Mouse (Mus musculus) kidney, embryonic 16.5 days (tissue): ENCODE data around the gene S1pr3. TPM values are rescaled to one million over a fixed set of nuclear protein-coding genes. Genes with fewer than 3 reads are reported as not detected.
A peak's percentile ranks its signal among the peaks of the same experiment; 100 is the strongest.

Experiments used
- ATAC-seq: fragments of 200-750 bp; cut with Nextera tagmentation; 2 replicates; pipeline ENCODE4 v1.8.0; 2017; ENCODE audit warnings: moderate TSS enrichment; ENCODE audit not compliant: low FRiP score, low TSS enrichment
- H3K27ac ChIP-seq: fragments of 300-500 bp; sonication (generic); 2 replicates; pipeline ENCODE4 v1.5.1; 2014; ENCODE audit warnings: low read length
- H3K27me3 ChIP-seq: fragments of 300-500 bp; sonication (generic); 2 replicates; pipeline ENCODE4 v1.6.1; 2014; ENCODE audit warnings: low read length, control low read depth, mixed read lengths; ENCODE audit not compliant: insufficient read depth
- H3K36me3 ChIP-seq: fragments of 300-500 bp; sonication (generic); 2 replicates; pipeline ENCODE4 v1.6.1; 2014; ENCODE audit warnings: low read length, control low read depth, mixed read lengths; ENCODE audit not compliant: insufficient read depth
- H3K4me1 ChIP-seq: fragments of 300-500 bp; sonication (generic); 2 replicates; pipeline ENCODE4 v1.6.1; 2014; ENCODE audit warnings: low read length, control low read depth, mixed read lengths; ENCODE audit not compliant: insufficient read depth
- H3K4me2 ChIP-seq: fragments of 300-500 bp; sonication (generic); replicated peaks from 2 replicates; pipeline ENCODE4 v1.6.1; 2014; ENCODE audit warnings: low read depth, low read length
- H3K4me3 ChIP-seq: fragments of 300-500 bp; sonication (generic); 2 replicates; pipeline ENCODE4 v1.5.1; 2014; ENCODE audit warnings: mild to moderate bottlenecking, low read length
- H3K9ac ChIP-seq: fragments of 300-500 bp; sonication (generic); replicated peaks from 2 replicates; pipeline ENCODE4 v1.6.1; 2014; ENCODE audit warnings: low read length
- H3K9me3 ChIP-seq: fragments of 300-500 bp; sonication (generic); 2 replicates; pipeline ENCODE4 v1.6.1; 2016; ENCODE audit warnings: low read length, control low read depth
- WGBS: fragments of 180-500 bp; shearing (Covaris S2); extraction: QIAGEN DNeasy Blood & Tissue Kit; methylation state at CpG from one replicate; pipeline ENCODE4 v1.1.7; 2014; 5-methylcytosine and 5-hydroxymethylcytosine counted together
- polyA plus RNA-seq: library from polyadenylated mRNA; unstranded; fragments of >200 nt; fragmentation: Nextera tagmentation; extraction: Ambion mirVana; gene quantifications from 2 replicates; pipeline ENCODE4 v1.2.1, GENCODE M21; 2015

S1pr3 gene
- polyA plus RNA-seq, 1 experiment from 2014 or later, result 61.8 TPM

DNA sequence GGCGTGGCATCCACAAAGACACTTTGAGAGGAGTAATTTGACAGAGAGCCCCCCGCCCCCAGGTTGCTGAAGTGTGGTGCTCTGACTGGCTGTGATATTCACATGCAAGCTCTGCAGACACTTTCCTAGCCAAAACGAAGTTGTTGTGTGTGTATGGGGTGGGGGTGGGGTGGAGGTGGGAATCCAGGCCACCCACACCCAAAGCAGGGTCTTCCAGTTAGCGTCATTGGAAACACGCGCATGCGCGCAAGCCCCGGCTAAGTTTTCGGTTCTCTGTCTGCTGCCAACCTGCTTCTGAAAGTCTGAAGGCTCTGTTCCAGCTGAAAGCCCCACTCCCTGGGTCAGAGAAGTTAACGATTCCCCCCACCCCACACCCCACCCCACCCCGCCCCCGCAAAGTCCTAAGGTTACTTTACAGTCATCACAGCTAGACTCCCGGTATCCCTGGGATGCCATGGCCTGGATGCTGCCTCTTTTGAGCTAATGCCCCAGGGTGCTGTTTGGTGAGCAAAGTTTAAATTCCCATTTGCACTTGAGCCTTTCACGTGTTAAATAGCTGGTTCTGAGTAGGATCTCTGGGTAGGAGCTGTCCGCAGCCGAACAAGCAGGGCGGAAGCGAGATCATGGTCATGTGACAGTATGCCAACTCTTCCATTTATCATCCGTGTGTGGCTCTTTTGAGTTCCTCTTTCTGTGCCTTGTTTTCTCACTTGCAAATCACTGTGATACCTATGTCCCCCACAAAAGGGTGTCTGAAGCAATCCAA lies 7.5 kb upstream of the S1pr3 start:
- peak overlapping the region; percentile 42 for H3K4me3 ChIP-seq
- ATAC-seq, result peak; percentile 69
- WGBS, result 1% methylated on average over 20 of the region's 20 CpGs
- H3K9me3 ChIP-seq, result no peaks in the 10 kb centered on the region
- peak overlapping the region; percentile 34 for H3K9ac ChIP-seq
- peak overlapping the region; percentile 81 for H3K4me2 ChIP-seq
- H3K4me1 ChIP-seq, result peaks cover 14% of the 10 kb centered on the region
- no peaks in the 10 kb centered on the region for H3K27me3 ChIP-seq
- H3K27ac ChIP-seq, result peak overlapping the region; percentile 68
- H3K36me3 ChIP-seq, result no peaks in the 10 kb centered on the region

DNA sequence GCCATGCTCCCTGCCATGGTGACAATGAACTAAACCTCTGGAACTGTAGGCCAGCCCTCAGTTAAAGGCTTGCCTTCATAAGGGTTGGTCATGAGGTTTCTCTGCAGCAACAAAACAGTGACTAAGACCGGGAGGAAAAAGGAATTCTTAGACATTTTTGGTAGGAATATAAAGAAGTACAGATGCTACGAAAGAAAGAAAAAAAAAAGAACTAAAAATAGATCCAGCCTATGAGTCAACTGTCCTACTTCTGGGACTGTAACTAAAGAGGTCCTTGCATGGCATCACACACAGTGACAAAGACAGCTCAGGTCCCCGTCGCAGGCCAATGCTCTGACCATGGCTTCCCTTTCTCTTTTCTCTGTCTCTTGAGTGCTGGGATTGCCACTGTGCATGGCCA lies 3.9 kb upstream of the S1pr3 start:
- H3K27ac ChIP-seq, result no peak overlapping the region
- no peak for ATAC-seq
- no peaks in the 10 kb centered on the region for H3K36me3 ChIP-seq
- H3K4me2 ChIP-seq, result no peak overlapping the region
- H3K27me3 ChIP-seq, result no peaks in the 10 kb centered on the region
- peaks cover 30% of the 10 kb centered on the region for H3K4me1 ChIP-seq
- WGBS, result 84% methylated on average over 4 of the region's 4 CpGs
- H3K9me3 ChIP-seq, result no peaks in the 10 kb centered on the region
- H3K9ac ChIP-seq, result no peak overlapping the region
- no peak overlapping the region for H3K4me3 ChIP-seq

DNA sequence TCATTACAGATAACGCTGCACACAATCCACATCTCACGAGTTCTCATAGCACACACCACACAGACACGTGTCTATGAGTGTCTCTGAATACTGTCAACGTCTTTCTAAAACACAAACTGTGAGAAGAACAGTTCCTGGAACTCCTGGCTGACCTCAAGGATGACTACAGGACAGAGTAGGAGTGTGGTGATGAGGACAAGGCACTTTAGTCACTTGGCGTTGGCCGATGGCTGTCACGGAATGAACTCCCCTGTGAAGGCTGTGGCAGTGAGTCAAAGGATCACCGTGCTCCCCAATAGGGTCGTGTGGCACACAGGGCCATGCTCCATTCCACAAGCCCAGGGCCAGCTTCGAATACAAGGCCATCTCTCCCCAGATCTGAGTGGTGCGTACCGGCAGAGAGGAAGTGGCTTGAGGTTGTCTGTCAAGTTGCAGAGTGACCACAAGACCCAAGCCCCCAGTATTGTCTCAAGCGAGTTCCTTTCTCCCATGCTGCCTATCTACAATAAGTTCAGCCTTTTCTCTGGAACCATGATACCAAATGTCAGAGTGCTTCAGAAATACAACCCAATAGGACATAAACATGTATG lies 2.6 kb upstream of the S1pr3 start:
- no peaks in the 10 kb centered on the region for H3K9me3 ChIP-seq
- H3K36me3 ChIP-seq, result no peaks in the 10 kb centered on the region
- H3K4me3 ChIP-seq, result no peak overlapping the region
- no peak overlapping the region for H3K27ac ChIP-seq
- H3K4me2 ChIP-seq, result no peak overlapping the region
- H3K9ac ChIP-seq, result no peak overlapping the region
- H3K4me1 ChIP-seq, result peaks cover 23% of the 10 kb centered on the region
- 87% methylated on average over 13 of the region's 13 CpGs for WGBS
- ATAC-seq, result no peak
- no peaks in the 10 kb centered on the region for H3K27me3 ChIP-seq

DNA sequence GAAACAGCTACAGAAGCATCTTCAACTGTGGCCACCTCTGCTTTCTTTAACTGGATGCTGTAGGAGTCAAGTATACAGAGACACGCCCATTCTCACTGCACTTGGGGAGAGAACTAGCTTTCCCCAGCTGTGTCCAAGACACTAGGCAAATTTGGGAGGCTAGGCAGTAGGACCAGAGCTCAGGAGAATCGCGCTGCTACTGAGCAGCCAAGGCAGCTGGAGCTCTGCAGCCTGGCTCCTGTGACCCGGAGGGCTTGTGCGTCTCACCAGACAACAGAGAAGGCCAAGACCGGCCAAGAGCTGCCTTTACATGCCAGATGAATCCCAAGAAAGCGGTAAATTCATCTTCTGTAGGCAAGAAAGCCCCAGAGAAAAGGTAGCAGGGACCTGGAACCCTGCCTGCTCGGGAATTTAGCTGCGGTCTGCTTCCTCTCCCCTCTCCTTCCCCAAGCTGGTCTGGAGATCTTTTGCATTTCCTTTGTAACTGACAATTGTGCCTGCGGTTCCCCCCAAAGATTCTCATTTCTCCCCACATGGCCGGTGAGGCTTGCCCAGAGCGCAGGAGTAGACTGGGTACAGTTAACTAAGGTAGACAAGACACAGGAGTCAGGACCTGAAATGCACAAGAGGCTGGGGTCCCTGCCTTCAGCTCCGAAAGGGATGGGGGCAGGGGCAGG lies 760 bp upstream of the S1pr3 start:
- H3K36me3 ChIP-seq, result no peaks in the 10 kb centered on the region
- 28% methylated on average over 13 of the region's 13 CpGs for WGBS
- peak overlapping the region; percentile 54 for H3K27ac ChIP-seq
- H3K9ac ChIP-seq, result peak overlapping the region; percentile 77
- H3K4me1 ChIP-seq, result peaks cover 26% of the 10 kb centered on the region
- H3K4me2 ChIP-seq, result peak overlapping the region; percentile 67
- peak overlapping the region; percentile 64; the same call in 1 of the 2 replicates for H3K4me3 ChIP-seq
- H3K9me3 ChIP-seq, result no peaks in the 10 kb centered on the region
- no peak for ATAC-seq
- peaks cover 3% of the 10 kb centered on the region; the same call in 1 of the 2 replicates for H3K27me3 ChIP-seq

DNA sequence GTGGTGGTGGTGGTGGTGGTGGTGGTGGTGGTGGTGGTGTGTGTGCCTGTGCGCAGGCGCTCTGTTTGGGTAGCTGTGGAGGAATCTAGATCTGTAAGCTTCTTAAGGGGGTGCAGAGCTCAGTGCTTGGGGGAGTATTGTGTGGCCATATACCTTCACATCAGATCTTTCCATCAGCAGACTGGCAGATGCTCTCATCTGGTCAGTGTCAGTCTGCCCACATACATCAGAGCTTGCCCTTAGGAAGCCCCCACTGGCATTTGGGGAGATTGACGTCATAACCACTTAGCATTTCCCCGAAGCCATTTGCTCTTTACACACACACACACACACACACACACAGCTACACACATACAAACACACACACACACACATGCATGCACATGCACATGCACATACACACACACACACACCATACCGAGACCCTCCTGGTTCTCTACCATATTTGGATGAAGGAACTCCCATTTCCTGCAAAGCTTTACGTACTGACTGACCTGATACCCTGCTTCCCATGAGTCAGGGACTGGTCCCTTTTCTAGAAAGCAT lies 1.6 kb downstream of the S1pr3 start:
- H3K4me2 ChIP-seq, result peak overlapping the region; percentile 67
- H3K9ac ChIP-seq, result peak overlapping the region; percentile 49; the same call in 1 of the 2 replicates
- ATAC-seq, result no peak
- H3K4me3 ChIP-seq, result peak overlapping the region; percentile 64
- WGBS, result 50% methylated on average over 6 of the region's 6 CpGs
- H3K4me1 ChIP-seq, result peaks cover 27% of the 10 kb centered on the region
- peaks cover 4% of the 10 kb centered on the region; the same call in 1 of the 2 replicates for H3K36me3 ChIP-seq
- no peaks in the 10 kb centered on the region; the same call in 1 of the 2 replicates for H3K9me3 ChIP-seq
- 0 out of 2 replicates have a peak overlapping the region, but pooled peaks have one; percentile 6 for H3K27ac ChIP-seq
- H3K27me3 ChIP-seq, result peaks cover 3% of the 10 kb centered on the region; the same call in 1 of the 2 replicates

DNA sequence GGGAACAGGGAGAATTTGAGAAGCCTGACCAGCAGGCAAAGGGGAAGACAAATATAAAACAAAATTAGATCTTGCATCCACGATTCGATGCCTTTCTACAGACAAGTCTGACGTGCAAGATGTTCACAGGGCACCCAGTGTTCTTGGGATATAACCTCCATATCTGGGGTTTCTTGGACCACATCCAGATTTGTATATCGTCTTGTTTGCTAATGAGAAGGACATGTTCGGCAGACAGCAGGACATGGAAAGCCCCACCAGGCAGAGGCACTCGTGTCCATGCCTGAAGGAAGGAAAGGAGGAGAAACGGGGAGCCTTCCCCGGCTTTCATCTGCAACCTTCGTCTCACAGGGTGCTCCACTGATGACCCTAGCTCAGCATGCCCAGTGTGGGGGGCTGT lies 2.8 kb downstream of the S1pr3 start:
- peaks cover 27% of the 10 kb centered on the region for H3K4me1 ChIP-seq
- peaks cover 9% of the 10 kb centered on the region; the same call in 1 of the 2 replicates for H3K36me3 ChIP-seq
- H3K27ac ChIP-seq, result peak overlapping the region; percentile 77
- no peak for ATAC-seq
- peak overlapping the region; percentile 64 for H3K4me3 ChIP-seq
- peaks cover 3% of the 10 kb centered on the region; the same call in 1 of the 2 replicates for H3K27me3 ChIP-seq
- no peaks in the 10 kb centered on the region; the same call in 1 of the 2 replicates for H3K9me3 ChIP-seq
- WGBS, result 21% methylated on average over 9 of the region's 9 CpGs
- H3K9ac ChIP-seq, result peak overlapping the region; percentile 55
- peak overlapping the region; percentile 67 for H3K4me2 ChIP-seq

DNA sequence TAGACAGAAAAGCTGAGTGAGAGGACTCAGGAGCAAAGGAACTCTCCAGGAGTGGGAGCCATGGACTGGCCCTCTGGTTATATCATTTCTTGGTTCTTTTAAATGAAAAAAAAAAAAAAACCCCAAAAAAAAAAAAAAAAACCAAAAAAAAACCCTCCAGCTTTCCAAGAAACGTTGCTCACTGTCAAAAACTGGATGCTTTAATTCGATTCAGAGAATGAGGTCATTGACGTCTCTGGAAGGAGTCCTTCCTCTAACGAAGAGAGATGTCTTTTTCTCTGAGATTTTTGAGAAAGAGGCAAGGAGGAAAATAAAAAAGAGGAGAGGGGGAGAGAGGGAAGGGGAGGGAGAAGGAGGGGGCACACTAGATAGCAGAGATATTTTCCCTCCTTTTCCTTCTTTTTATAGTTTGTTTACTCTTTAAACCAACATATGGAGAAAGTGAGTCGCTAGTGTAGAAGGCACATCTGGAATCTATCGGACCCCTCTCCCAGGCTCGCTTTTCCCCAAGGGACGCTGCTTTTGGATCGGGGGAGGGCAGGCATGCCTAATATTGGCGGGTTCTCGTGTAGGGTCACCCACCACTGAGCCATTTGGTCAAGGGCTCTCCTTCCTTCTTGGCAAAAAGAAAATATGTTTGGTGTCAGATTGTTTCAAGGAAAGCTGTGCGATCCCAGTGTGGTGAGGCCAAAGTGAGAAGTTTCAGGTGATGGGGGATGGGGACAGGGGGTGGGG lies 3.4 kb downstream of the S1pr3 start:
- WGBS, result 22% methylated on average over 12 of the region's 12 CpGs
- Histone ChIP-seq H3K9me3 (no peaks in the 10 kb centered on the region; the same call in 1 of the 2 replicates), H3K4me2 (peak overlapping the region; percentile 67), H3K9ac (peak overlapping the region; percentile 55), H3K36me3 (peaks cover 9% of the 10 kb centered on the region; the same call in 1 of the 2 replicates), H3K4me1 (peaks cover 26% of the 10 kb centered on the region), H3K4me3 (peak overlapping the region; percentile 64), H3K27ac (peak overlapping the region; percentile 77), H3K27me3 (peaks cover 3% of the 10 kb centered on the region; the same call in 1 of the 2 replicates)
- no peak for ATAC-seq

DNA sequence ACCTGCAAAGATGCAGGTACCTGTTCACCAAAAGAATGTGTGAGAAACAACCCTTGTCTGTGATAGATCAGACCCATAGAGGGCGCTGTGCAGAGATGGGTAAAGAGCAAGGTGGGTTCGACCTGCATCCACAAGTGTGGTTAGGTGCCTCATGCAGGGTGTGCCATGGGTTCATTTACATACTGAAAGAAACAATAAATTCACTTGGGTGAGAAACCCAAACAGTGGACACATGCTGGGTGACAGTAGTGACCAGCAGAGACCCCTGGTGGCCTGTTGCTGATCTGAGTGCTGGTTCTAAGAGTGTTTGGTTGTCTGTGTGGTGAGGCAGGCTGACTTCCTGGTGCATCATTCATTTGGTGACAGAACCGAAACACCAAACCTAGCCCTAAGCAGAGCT lies 5.0 kb downstream of the S1pr3 start:
- no peaks in the 10 kb centered on the region; the same call in 1 of the 2 replicates for H3K9me3 ChIP-seq
- ATAC-seq, result no peak
- H3K27me3 ChIP-seq, result peaks cover 3% of the 10 kb centered on the region; the same call in 1 of the 2 replicates
- WGBS, result 58% methylated on average over 3 of the region's 3 CpGs
- H3K36me3 ChIP-seq, result peaks cover 9% of the 10 kb centered on the region; the same call in 1 of the 2 replicates
- H3K4me1 ChIP-seq, result peaks cover 26% of the 10 kb centered on the region
- no peak overlapping the region for H3K4me2 ChIP-seq
- no peak overlapping the region for H3K27ac ChIP-seq
- no peak overlapping the region for H3K9ac ChIP-seq
- H3K4me3 ChIP-seq, result no peak overlapping the region

DNA sequence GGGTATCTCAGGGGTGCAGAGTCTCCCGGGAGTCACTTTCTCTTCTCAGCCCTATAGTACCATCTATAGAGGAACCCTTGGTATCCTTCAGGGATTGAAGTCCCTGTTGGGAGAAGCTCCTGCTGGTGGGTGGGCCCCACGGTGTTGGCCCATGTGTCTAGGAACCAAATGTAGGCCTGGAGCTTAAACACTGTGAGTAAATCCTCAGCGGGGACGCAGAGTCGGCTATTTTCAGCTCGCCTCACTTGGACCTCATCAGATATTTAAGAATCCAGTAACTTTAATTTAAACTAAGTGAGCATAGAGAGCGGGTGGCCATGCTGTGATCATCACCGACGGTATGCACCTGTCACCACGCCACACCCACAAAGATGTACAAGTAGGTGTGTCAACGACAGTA lies 8.3 kb downstream of the S1pr3 start:
- H3K4me1 ChIP-seq, result peaks cover 26% of the 10 kb centered on the region
- no peak overlapping the region for H3K4me2 ChIP-seq
- H3K9me3 ChIP-seq, result no peaks in the 10 kb centered on the region; the same call in 1 of the 2 replicates
- H3K27ac ChIP-seq, result no peak overlapping the region
- WGBS, result 84% methylated on average over 11 of the region's 11 CpGs
- no peak overlapping the region for H3K9ac ChIP-seq
- ATAC-seq, result no peak
- H3K4me3 ChIP-seq, result no peak overlapping the region
- peaks cover 9% of the 10 kb centered on the region; the same call in 1 of the 2 replicates for H3K36me3 ChIP-seq
- peaks cover 3% of the 10 kb centered on the region; the same call in 1 of the 2 replicates for H3K27me3 ChIP-seq
